Mouse (Mus musculus) myocyte (in vitro differentiated cells): ENCODE data around the gene 4921539E11Rik.

Experiments used
- MAX ChIP-seq: IDR thresholded peaks from one replicate; pipeline ENCODE4 v1.6.1; 2011; ENCODE audit warnings: low read depth, mild to moderate bottlenecking, control low read depth
- MYOG ChIP-seq, 3 experiments: IDR thresholded peaks; one replicate each; pipeline ENCODE4 v1.6.1; 2011; ENCODE audit warnings: control low read depth in 2 of 3, low read depth in 2 of 3, mild to moderate bottlenecking in 2 of 3; ENCODE audit not compliant: insufficient read length in 2 of 3, control insufficient read depth in 1 of 3, insufficient read depth in 1 of 3
- POLR2A ChIP-seq: IDR thresholded peaks from one replicate; pipeline ENCODE4 v1.6.1; 2011; ENCODE audit warnings: low read depth, mild to moderate bottlenecking, control low read depth, moderate library complexity; ENCODE audit not compliant: insufficient read length
- TCF3 ChIP-seq: IDR thresholded peaks from one replicate; pipeline ENCODE4 v1.6.1; 2011; ENCODE audit warnings: low read depth, control low read depth; ENCODE audit not compliant: insufficient read length
- USF1 ChIP-seq: IDR thresholded peaks from one replicate; pipeline ENCODE4 v1.6.1; 2011; ENCODE audit warnings: low read depth, mild to moderate bottlenecking, control low read depth, moderate library complexity

DNA sequence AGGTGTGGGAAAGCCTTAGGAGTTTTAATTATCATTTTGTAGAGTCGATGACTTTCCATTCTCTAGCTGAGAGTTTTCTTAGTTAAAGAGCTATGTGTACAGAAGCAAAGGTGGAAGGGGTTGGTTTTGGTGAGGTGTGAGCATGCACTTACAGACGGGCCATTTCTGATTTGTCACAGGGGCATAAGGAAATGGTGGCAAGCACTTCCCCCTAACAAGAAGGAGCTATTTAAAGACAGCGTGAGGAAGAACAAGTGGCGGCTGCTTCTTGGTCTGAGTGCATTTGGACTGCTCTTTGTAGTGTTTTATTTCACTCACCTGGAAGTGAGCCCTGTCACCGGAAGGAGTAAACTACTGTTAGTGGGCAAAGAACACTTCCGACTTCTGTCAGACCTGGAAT is 30.8 kb upstream of the 4921539E11Rik start:
- no peak for TF ChIP-seq TCF3
- no peak for TF ChIP-seq USF1
- TF ChIP-seq MYOG (IDR thresholded peaks at IDR 0.05; ENCODE audit: control insufficient read depth in 1 of 3, insufficient read depth in 1 of 3, insufficient read length in 2 of 3, low read depth in 2 of 3): no peak
- TF ChIP-seq POLR2A: no peak
- TF ChIP-seq MAX: no peak
